ENCODE assay signal across 7 mouse cellular contexts in the genomic region with DNA sequence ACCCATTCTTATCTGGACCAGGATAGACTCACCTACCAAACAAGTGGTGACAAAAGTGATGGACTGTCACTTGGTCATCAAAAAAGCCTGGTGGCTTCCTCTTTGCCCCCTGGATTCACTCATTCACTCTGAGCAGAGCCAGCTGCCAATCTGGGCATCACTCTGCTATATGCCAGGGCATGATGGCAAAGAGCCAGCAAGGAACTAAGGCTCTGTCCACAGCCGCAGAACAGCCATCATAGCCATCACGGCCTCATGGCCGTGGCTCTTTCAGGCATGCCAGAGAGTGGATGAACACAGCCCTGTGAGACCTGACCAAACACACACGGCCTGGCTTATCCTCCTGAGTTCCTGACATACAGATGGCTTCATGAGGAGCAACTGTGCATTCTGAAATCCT. TPM values are rescaled to one million over a fixed set of nuclear protein-coding genes. Genes with fewer than 3 reads are reported as not detected.
A peak's percentile ranks its signal among the peaks of the same experiment; 100 is the strongest.
DNase-seq lines count a peak whose midpoint lies in the region; ATAC-seq and TF ChIP-seq lines count a peak whose summit lies in the region.

No protein-coding gene starts in this region.

- TF ChIP-seq CTCF in olfactory bulb, adult 2 months (IDR thresholded peaks at IDR 0.05; ENCODE audit: insufficient read depth, low read depth, low read length): no peak
- no peak for TF ChIP-seq CTCF in thymus, adult 2 months (IDR thresholded peaks at IDR 0.05; ENCODE audit: borderline replicate concordance, control insufficient read depth, extremely low read depth, insufficient read depth, low read length, poor library complexity)

- 87% methylated on average over 4 of the region's 4 CpGs for WGBS in forebrain, embryonic 11.5 days
- 89% methylated on average over 4 of the region's 4 CpGs for WGBS in limb, embryonic 10.5 days
- WGBS in olfactory bulb, adult 2 months: 9% methylated on average over 4 of the region's 4 CpGs
- WGBS in thymus, adult 2 months: 93% methylated on average over 4 of the region's 4 CpGs

- peak; percentile 70 for DNase-seq in left cerebral cortex, postnatal 4 days
- no peak for DNase-seq in left cerebral cortex, adult 11 months (ENCODE audit: low spot score)
- no peak for DNase-seq in forebrain, embryonic 11.5 days (ENCODE audit: low spot score)
- DNase-seq in limb, embryonic 10.5 days (ENCODE audit: low spot score): no peak
- no peak for DNase-seq in layer of hippocampus, adult 9-10 months (ENCODE audit: low spot score)
- no peak for DNase-seq in thymus, adult 2 months

- H3K4me1 ChIP-seq in forebrain, embryonic 11.5 days (replicated peaks; ENCODE audit: control insufficient read depth, insufficient read depth, low read length): peaks cover 26% of the 10 kb centered on the region
- H3K4me1 ChIP-seq in limb, embryonic 10.5 days: peaks cover 30% of the 10 kb centered on the region
- H3K4me1 ChIP-seq in olfactory bulb, adult 2 months (ENCODE audit: control insufficient read depth, insufficient read depth, low read length): peaks cover 39% of the 10 kb centered on the region
- H3K4me1 ChIP-seq in thymus, adult 2 months (replicated peaks; ENCODE audit: control insufficient read depth, insufficient read depth, low read length): peaks cover 18% of the 10 kb centered on the region

- peak overlapping the region; percentile 88 for H3K4me2 ChIP-seq in forebrain, embryonic 11.5 days (ENCODE audit: low read depth, low read length, severe bottlenecking)

- peaks cover 2% of the 10 kb centered on the region; the same call in 1 of the 2 replicates for H3K36me3 ChIP-seq in forebrain, embryonic 11.5 days (ENCODE audit: control insufficient read depth, insufficient read depth, low read length)
- H3K36me3 ChIP-seq in limb, embryonic 10.5 days: peaks cover 52% of the 10 kb centered on the region
- no peaks in the 10 kb centered on the region for H3K36me3 ChIP-seq in thymus, adult 2 months (ENCODE audit: control insufficient read depth, insufficient read depth, low read length)

- no peak for ATAC-seq in forebrain, embryonic 11.5 days (replicated peaks; ENCODE audit: low FRiP score)

- no peak overlapping the region for H3K27ac ChIP-seq in forebrain, embryonic 11.5 days (ENCODE audit: low read depth, low read length)
- no peak overlapping the region for H3K27ac ChIP-seq in limb, embryonic 10.5 days
- no peak overlapping the region for H3K27ac ChIP-seq in olfactory bulb, adult 2 months (ENCODE audit: insufficient read depth, low read depth, low read length)
- no peak overlapping the region for H3K27ac ChIP-seq in thymus, adult 2 months (ENCODE audit: control insufficient read depth, insufficient read depth, low read length)

- TF ChIP-seq POLR2A in olfactory bulb, adult 2 months (IDR thresholded peaks at IDR 0.05; ENCODE audit: insufficient read depth, low read depth, low read length): no peak
- TF ChIP-seq POLR2A in thymus, adult 2 months (IDR thresholded peaks at IDR 0.05; ENCODE audit: control insufficient read depth, extremely low read depth, insufficient read depth, low read length, poor library complexity): no peak

- H3K4me3 ChIP-seq in forebrain, embryonic 11.5 days (ENCODE audit: low read depth, low read length): peak overlapping the region; percentile 86
- peak overlapping the region; percentile 88 for H3K4me3 ChIP-seq in limb, embryonic 10.5 days
- H3K4me3 ChIP-seq in olfactory bulb, adult 2 months (ENCODE audit: insufficient read depth, low read depth, low read length): peak overlapping the region; percentile 73
- H3K4me3 ChIP-seq in thymus, adult 2 months (ENCODE audit: control insufficient read depth, insufficient read depth, low read length): no peak overlapping the region

- peak overlapping the region; percentile 84; the same call in 1 of the 2 replicates for H3K9ac ChIP-seq in forebrain, embryonic 11.5 days (ENCODE audit: low read length)

- intact Hi-C loops in left cerebral cortex, postnatal 4 days (cut with DNase I): no loop called here

- no peaks in the 10 kb centered on the region for H3K9me3 ChIP-seq in forebrain, embryonic 11.5 days (ENCODE audit: control insufficient read depth, low read length)
- H3K9me3 ChIP-seq in limb, embryonic 10.5 days (replicated peaks): no peaks in the 10 kb centered on the region

- no peaks in the 10 kb centered on the region for H3K27me3 ChIP-seq in forebrain, embryonic 11.5 days (ENCODE audit: control insufficient read depth, insufficient read depth, low read length)
- H3K27me3 ChIP-seq in limb, embryonic 10.5 days (ENCODE audit: low read depth, poor library complexity, severe bottlenecking): no peaks in the 10 kb centered on the region
- no peaks in the 10 kb centered on the region for H3K27me3 ChIP-seq in thymus, adult 2 months (ENCODE audit: control insufficient read depth, insufficient read depth, low read length)

RNA-seq across cellular contexts. Expression of a gene that starts 1.8 kb away (rescaled TPM):
- total RNA-seq in left cerebral cortex, postnatal 4 days (2021): 100 to 1,000 TPM; 117 to 122 TPM
- 135 and 139 TPM in 2 replicates for polyA plus RNA-seq in forebrain, embryonic 11.5 days (2014; fragmentation: Nextera tagmentation; extraction: Ambion mirVana)
- polyA plus RNA-seq in limb, embryonic 10.5 days (2016; fragmentation: Nextera tagmentation; extraction: Ambion mirVana): 140 and 145 TPM in 2 replicates
- polyA plus RNA-seq in olfactory bulb, adult 2 months (2012; ENCODE audit: insufficient read depth, insufficient read length, low replicate concordance, missing spikeins): not detected in 2 replicates
- polyA plus RNA-seq in thymus, adult 2 months (2012; rRNA removed): 220 and 266 TPM in 2 replicates

RNA-seq across cellular contexts. Expression of a gene that starts 5.1 kb away (rescaled TPM):
- total RNA-seq in left cerebral cortex, postnatal 4 days (2021): 10 to 100 TPM; 10.5 to 13.1 TPM
- 32.9 TPM in 2 replicates for polyA plus RNA-seq in forebrain, embryonic 11.5 days (2014; fragmentation: Nextera tagmentation; extraction: Ambion mirVana)
- 14.8 and 20.0 TPM in 2 replicates for polyA plus RNA-seq in limb, embryonic 10.5 days (2016; fragmentation: Nextera tagmentation; extraction: Ambion mirVana)
- polyA plus RNA-seq in olfactory bulb, adult 2 months (2012; ENCODE audit: insufficient read depth, insufficient read length, low replicate concordance, missing spikeins): not detected in 2 replicates
- polyA plus RNA-seq in thymus, adult 2 months (2012; rRNA removed): 60.9 and 73.3 TPM in 2 replicates

RNA-seq across cellular contexts. Expression of a gene that starts 21.1 kb away (rescaled TPM):
- 100 to 1,000 TPM; 423 to 428 TPM for total RNA-seq in left cerebral cortex, postnatal 4 days (2021)
- 454 and 526 TPM in 2 replicates for polyA plus RNA-seq in forebrain, embryonic 11.5 days (2014; fragmentation: Nextera tagmentation; extraction: Ambion mirVana)
- polyA plus RNA-seq in limb, embryonic 10.5 days (2016; fragmentation: Nextera tagmentation; extraction: Ambion mirVana): 434 and 504 TPM in 2 replicates
- polyA plus RNA-seq in olfactory bulb, adult 2 months (2012; ENCODE audit: insufficient read depth, insufficient read length, low replicate concordance, missing spikeins): not detected in 2 replicates
- 316 and 338 TPM in 2 replicates for polyA plus RNA-seq in thymus, adult 2 months (2012; rRNA removed)

RNA-seq across cellular contexts. Expression of a gene that starts 33.8 kb away (rescaled TPM):
- 10 to 100 TPM; 27.5 to 29.3 TPM for total RNA-seq in left cerebral cortex, postnatal 4 days (2021)
- polyA plus RNA-seq in forebrain, embryonic 11.5 days (2014; fragmentation: Nextera tagmentation; extraction: Ambion mirVana): 31.6 and 32.1 TPM in 2 replicates
- polyA plus RNA-seq in limb, embryonic 10.5 days (2016; fragmentation: Nextera tagmentation; extraction: Ambion mirVana): 37.5 and 43.1 TPM in 2 replicates
- not detected in 2 replicates for polyA plus RNA-seq in olfactory bulb, adult 2 months (2012; ENCODE audit: insufficient read depth, insufficient read length, low replicate concordance, missing spikeins)
- 110 and 135 TPM in 2 replicates for polyA plus RNA-seq in thymus, adult 2 months (2012; rRNA removed)

RNA-seq across cellular contexts. Expression of a gene that starts 38.6 kb away (rescaled TPM):
- 100 to 1,000 TPM; 232 to 258 TPM for total RNA-seq in left cerebral cortex, postnatal 4 days (2021)
- 88.8 and 93.4 TPM in 2 replicates for polyA plus RNA-seq in forebrain, embryonic 11.5 days (2014; fragmentation: Nextera tagmentation; extraction: Ambion mirVana)
- 78.7 and 85.3 TPM in 2 replicates for polyA plus RNA-seq in limb, embryonic 10.5 days (2016; fragmentation: Nextera tagmentation; extraction: Ambion mirVana)
- polyA plus RNA-seq in olfactory bulb, adult 2 months (2012; ENCODE audit: insufficient read depth, insufficient read length, low replicate concordance, missing spikeins): not detected in 2 replicates
- 133 and 147 TPM in 2 replicates for polyA plus RNA-seq in thymus, adult 2 months (2012; rRNA removed)

Comparison
In these comparisons a context has a peak if more than half of its experiments do, and no peak if none do; other contexts are left out.
1. RNA of a gene that starts 5.1 kb away (polyA plus RNA-seq): 60.9 to 73.3 TPM in thymus, adult 2 months, 32.9 TPM in forebrain, embryonic 11.5 days and 14.8 to 20.0 TPM in limb, embryonic 10.5 days; not detected in olfactory bulb, adult 2 months; every median in the first group is over 10 times any median in the second.
2. RNA of a gene that starts 21.1 kb away (polyA plus RNA-seq): 434 to 504 TPM in limb, embryonic 10.5 days, 454 to 526 TPM in forebrain, embryonic 11.5 days and 316 to 338 TPM in thymus, adult 2 months; not detected in olfactory bulb, adult 2 months; every median in the first group is over 100 times any median in the second.